Mouse (Mus musculus) E14TG2a.4 (cell line): ENCODE measurements around the gene Trmo.

Experiments used
- H3K27me3 ChIP-seq: 2 replicates; pipeline ENCODE4 v1.6.1; 2014; ENCODE audit warnings: low read length, control low read depth; ENCODE audit not compliant: insufficient read depth
- H3K36me3 ChIP-seq: 2 replicates; pipeline ENCODE4 v1.6.1; 2014; ENCODE audit warnings: low read length, control low read depth; ENCODE audit not compliant: insufficient read depth
- H3K4me1 ChIP-seq: replicated peaks from 2 replicates; pipeline ENCODE4 v1.6.1; 2014; ENCODE audit warnings: low read depth, low read length, control low read depth
- H3K4me3 ChIP-seq: replicated peaks from 2 replicates; pipeline ENCODE4 v1.5.1; 2014; ENCODE audit warnings: mild to moderate bottlenecking, low read length
- H3K9me3 ChIP-seq: 2 replicates; pipeline ENCODE4 v1.6.1; 2014; ENCODE audit warnings: low read length, control low read depth
- CTCF ChIP-seq: conservative IDR thresholded peaks from 2 replicates; pipeline ENCODE4 v1.5.1; 2014; ENCODE audit warnings: low read length
- NANOG ChIP-seq: IDR thresholded peaks from 2 replicates; pipeline ENCODE4 v1.6.1; 2014; ENCODE audit warnings: borderline replicate concordance, low read length, mixed read lengths
- POU5F1 ChIP-seq: IDR thresholded peaks from 2 replicates; pipeline ENCODE4 v1.6.1; 2014; ENCODE audit warnings: low read length, borderline replicate concordance

Trmo gene

GRCm38 (mm10) chr4:46346221-46346620, 43.0 kb downstream of the Trmo start:
- H3K36me3 ChIP-seq, result no peaks in the 10 kb centered on the region
- H3K4me1 ChIP-seq, result peaks cover 29% of the 10 kb centered on the region
- H3K9me3 ChIP-seq, result no peaks in the 10 kb centered on the region
- no peak overlapping the region for H3K4me3 ChIP-seq
- TF ChIP-seq CTCF (no peak), NANOG (no peak), POU5F1 (no peak)
- peaks cover 94% of the 10 kb centered on the region for H3K27me3 ChIP-seq

GRCm38 (mm10) chr4:46345773-46346100, 43.5 kb downstream of the Trmo start:
- H3K4me1 ChIP-seq, result peaks cover 29% of the 10 kb centered on the region
- peaks cover 94% of the 10 kb centered on the region for H3K27me3 ChIP-seq
- no peak for TF ChIP-seq CTCF
- TF ChIP-seq NANOG, result no peak
- no peak for TF ChIP-seq POU5F1
- no peaks in the 10 kb centered on the region for H3K36me3 ChIP-seq
- H3K9me3 ChIP-seq, result no peaks in the 10 kb centered on the region
- H3K4me3 ChIP-seq, result peak overlapping the region; percentile 73; the same call in 1 of the 2 replicates

GRCm38 (mm10) chr4:46345056-46345772, 44.0 kb downstream of the Trmo start:
- TF ChIP-seq POU5F1 (no peak), NANOG (no peak), CTCF (no peak)
- Histone ChIP-seq H3K9me3 (no peaks in the 10 kb centered on the region), H3K36me3 (no peaks in the 10 kb centered on the region), H3K27me3 (peaks cover 94% of the 10 kb centered on the region), H3K4me3 (peak overlapping the region; percentile 73), H3K4me1 (peaks cover 29% of the 10 kb centered on the region)

DNA sequence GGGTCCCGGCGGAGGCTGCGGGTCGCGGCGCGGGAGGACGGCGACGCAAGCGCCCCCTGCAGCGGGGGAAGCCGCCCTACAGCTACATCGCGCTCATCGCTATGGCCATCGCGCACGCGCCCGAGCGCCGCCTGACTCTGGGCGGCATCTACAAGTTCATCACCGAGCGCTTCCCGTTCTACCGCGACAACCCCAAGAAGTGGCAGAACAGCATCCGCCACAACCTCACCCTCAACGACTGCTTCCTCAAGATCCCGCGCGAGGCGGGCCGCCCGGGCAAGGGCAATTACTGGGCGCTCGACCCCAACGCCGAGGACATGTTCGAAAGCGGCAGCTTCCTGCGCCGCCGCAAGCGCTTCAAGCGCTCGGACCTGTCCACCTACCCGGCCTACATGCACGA, 44.9 kb downstream of the Trmo start:
- no peaks in the 10 kb centered on the region for H3K9me3 ChIP-seq
- TF ChIP-seq CTCF (no peak), NANOG (no peak), POU5F1 (no peak)
- H3K36me3 ChIP-seq, result no peaks in the 10 kb centered on the region
- peak overlapping the region; percentile 73 for H3K4me3 ChIP-seq
- H3K27me3 ChIP-seq, result peaks cover 93% of the 10 kb centered on the region
- peaks cover 33% of the 10 kb centered on the region for H3K4me1 ChIP-seq

GRCm38 (mm10) chr4:46343596-46344260, 45.5 kb downstream of the Trmo start, which contains the start of gene Foxe1:
Foxe1 (plus strand) TSS chr4:46343609.
- Histone ChIP-seq H3K9me3 (no peaks in the 10 kb centered on the region), H3K4me1 (peaks cover 33% of the 10 kb centered on the region), H3K36me3 (no peaks in the 10 kb centered on the region), H3K4me3 (peak within 1 kb of the TSS; percentile 73), H3K27me3 (peaks cover 94% of the 10 kb centered on the region)
- TF ChIP-seq CTCF, result no peak
- TF ChIP-seq NANOG, result no peak
- TF ChIP-seq POU5F1, result no peak

GRCm38 (mm10) chr4:46342711-46343286, 46.4 kb downstream of the Trmo start:
- peak overlapping the region; percentile 43 for H3K4me3 ChIP-seq
- TF ChIP-seq CTCF, result no peak
- no peak for TF ChIP-seq POU5F1
- no peak for TF ChIP-seq NANOG
- no peaks in the 10 kb centered on the region for H3K36me3 ChIP-seq
- peaks cover 28% of the 10 kb centered on the region for H3K4me1 ChIP-seq
- no peaks in the 10 kb centered on the region for H3K9me3 ChIP-seq
- peaks cover 95% of the 10 kb centered on the region for H3K27me3 ChIP-seq

DNA sequence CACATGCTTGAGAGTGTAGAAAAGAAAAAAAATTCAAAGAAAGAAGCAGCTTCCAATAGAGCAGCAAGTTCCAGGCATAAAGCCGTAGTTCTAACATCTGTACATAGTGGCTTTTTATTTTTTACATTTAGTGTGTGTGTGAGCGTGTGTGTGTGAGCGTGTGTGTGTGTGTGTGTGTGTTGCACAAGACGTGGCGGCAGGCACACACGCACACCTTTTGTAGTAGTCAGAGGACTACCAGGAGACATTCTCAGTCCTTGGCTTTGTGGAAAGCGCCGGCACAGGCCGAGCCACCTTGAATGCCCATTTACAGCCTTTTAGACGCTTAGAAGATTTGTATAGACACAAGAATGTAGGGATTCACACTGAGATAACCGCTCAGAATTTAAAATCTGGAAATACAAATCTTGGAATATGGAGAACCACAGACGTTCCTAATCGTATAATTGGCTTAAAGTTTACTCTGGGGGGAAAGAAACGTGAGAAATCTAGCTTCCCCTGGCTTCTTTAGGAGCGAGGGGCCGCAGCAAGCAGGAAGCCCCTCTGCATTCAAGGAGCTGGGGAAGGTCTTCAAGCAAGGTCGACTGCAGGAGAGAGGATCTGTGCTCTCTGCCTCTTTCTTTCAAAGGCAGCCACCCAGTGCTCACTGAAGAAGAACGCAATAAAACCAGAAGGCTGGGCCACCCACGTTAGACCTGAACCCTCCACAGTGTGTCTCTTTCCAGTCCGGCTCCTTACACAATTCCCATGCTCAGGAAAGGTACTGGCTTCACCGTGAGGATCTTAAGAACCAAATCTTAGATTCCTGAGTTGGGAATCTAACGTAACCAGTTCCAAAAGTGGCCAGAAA, 47.2 kb downstream of the Trmo start:
- Histone ChIP-seq H3K4me3 (peak overlapping the region; percentile 43; the same call in 1 of the 2 replicates), H3K4me1 (peaks cover 24% of the 10 kb centered on the region)
- no peak for TF ChIP-seq POU5F1
- TF ChIP-seq NANOG, result no peak
- no peak for TF ChIP-seq CTCF

DNA sequence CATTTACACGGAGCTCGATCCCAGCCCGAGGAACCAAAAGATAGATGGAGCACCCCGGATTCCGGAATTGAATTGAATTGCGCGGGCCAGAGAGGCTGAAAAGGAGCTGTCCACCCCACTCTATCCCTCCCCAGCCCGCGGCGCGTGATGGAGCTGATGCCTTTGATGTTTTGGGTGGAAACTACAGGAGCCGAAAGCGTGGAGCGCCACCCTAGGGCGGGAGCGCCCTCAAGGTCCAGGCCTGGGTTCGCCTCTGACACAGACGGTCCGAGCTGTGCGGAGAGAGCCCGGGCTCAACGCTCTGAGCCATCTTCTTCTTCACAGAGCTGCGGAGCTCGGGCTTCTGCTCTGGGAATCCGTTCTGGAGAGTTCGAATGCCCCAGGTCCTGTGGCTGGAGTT, 49.7 kb downstream of the Trmo start:
- Histone ChIP-seq H3K36me3 (no peaks in the 10 kb centered on the region), H3K4me1 (peaks cover 16% of the 10 kb centered on the region)
- no peak for TF ChIP-seq CTCF
- no peak for TF ChIP-seq POU5F1
- TF ChIP-seq NANOG, result no peak

More for the DNA sequence above, 47.2 kb downstream of the Trmo start:
- Histone ChIP-seq H3K9me3 (no peaks in the 10 kb centered on the region), H3K27me3 (peaks cover 93% of the 10 kb centered on the region), H3K36me3 (no peaks in the 10 kb centered on the region)

More for the DNA sequence above, 49.7 kb downstream of the Trmo start:
- Histone ChIP-seq H3K9me3 (no peaks in the 10 kb centered on the region), H3K4me3 (no peak overlapping the region), H3K27me3 (peaks cover 80% of the 10 kb centered on the region)
